Mouse (Mus musculus) hindbrain, embryonic 11.5 days (tissue): ENCODE measurements at regions not wholly inside any gene's neighbourhood (a gene's known extent, or its start where the extent isn't known, plus 50 kb on each side); places are given as distances from the start of the nearest gene placed in this dataset.
A peak's percentile ranks its signal among the peaks of the same experiment; 100 is the strongest.

Source experiments
- ATAC-seq: fragments of 200-750 bp; cut with Nextera tagmentation; 2 replicates; pipeline ENCODE4 v1.8.0; 2017; ENCODE audit warnings: mild to moderate bottlenecking, moderate TSS enrichment, moderate library complexity; ENCODE audit not compliant: low FRiP score
- DNase-seq: peaks from one replicate; pipeline ENCODE4 v3.0.0-alpha.2; 2015; ENCODE audit warnings: low spot score
- H3K27ac ChIP-seq: fragments of 300-500 bp; sonication (generic); 2 replicates; pipeline ENCODE4 v1.5.1; 2014; ENCODE audit warnings: mild to moderate bottlenecking, low read depth, low read length
- H3K27me3 ChIP-seq: fragments of 300-500 bp; sonication (generic); 2 replicates; pipeline ENCODE4 v1.6.1; 2014; ENCODE audit warnings: mild to moderate bottlenecking, low read length, moderate library complexity, mixed read lengths; ENCODE audit not compliant: control insufficient read depth, insufficient read depth
- H3K36me3 ChIP-seq: fragments of 300-500 bp; sonication (generic); 2 replicates; pipeline ENCODE4 v1.6.1; 2014; ENCODE audit warnings: mild to moderate bottlenecking, low read length, moderate library complexity, mixed read lengths; ENCODE audit not compliant: control insufficient read depth, insufficient read depth
- H3K4me1 ChIP-seq: fragments of 300-500 bp; sonication (generic); replicated peaks from 2 replicates; pipeline ENCODE4 v1.6.1; 2014; ENCODE audit warnings: low read length, mixed read lengths; ENCODE audit not compliant: control insufficient read depth, insufficient read depth
- H3K4me2 ChIP-seq: fragments of 300-500 bp; sonication (generic); replicated peaks from 2 replicates; pipeline ENCODE4 v1.6.1; 2014; ENCODE audit warnings: mild to moderate bottlenecking, low read depth, low read length
- H3K4me3 ChIP-seq: fragments of 300-500 bp; sonication (generic); 2 replicates; pipeline ENCODE4 v1.5.1; 2014; ENCODE audit warnings: low read depth, low read length
- H3K9ac ChIP-seq: fragments of 300-500 bp; sonication (generic); 2 replicates; pipeline ENCODE4 v1.6.1; 2014; ENCODE audit warnings: low read depth, low read length
- H3K9me3 ChIP-seq: fragments of 300-500 bp; sonication (generic); 2 replicates; pipeline ENCODE4 v1.6.1; 2016; ENCODE audit warnings: low read length; ENCODE audit not compliant: control insufficient read depth
- WGBS: fragments of 180-500 bp; shearing (Covaris S2); extraction: QIAGEN DNeasy Blood & Tissue Kit; methylation state at CpG from one replicate; pipeline ENCODE4 v1.1.7; 2014; 5-methylcytosine and 5-hydroxymethylcytosine counted together

DNA sequence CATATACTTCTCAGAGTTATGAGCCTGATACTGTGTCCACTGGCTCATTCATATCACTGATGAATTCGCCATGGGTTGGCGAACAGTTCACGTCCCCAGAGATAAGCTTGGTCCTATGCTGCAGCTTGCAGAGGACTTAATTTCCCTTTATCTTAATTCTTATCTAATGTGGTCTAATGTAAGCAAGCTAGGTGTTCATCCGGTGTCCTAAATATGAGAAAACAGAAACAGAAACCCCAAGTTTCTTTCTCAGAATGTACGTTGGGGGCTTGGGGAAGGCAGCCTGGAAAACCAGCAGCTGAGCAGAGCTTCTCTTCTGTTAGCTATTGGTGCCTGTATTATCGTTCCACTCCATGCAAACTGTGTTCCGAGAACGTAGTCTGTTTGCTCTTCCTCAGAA lies 170.1 kb downstream of the 1700064H15Rik start:
- Histone ChIP-seq H3K36me3 (no peaks in the 10 kb centered on the region), H3K4me3 (no peak overlapping the region), H3K27me3 (no peaks in the 10 kb centered on the region), H3K9ac (no peak overlapping the region), H3K27ac (no peak overlapping the region), H3K4me1 (no peaks in the 10 kb centered on the region), H3K9me3 (no peaks in the 10 kb centered on the region), H3K4me2 (no peak overlapping the region)
- ATAC-seq, result no peak
- no peak for DNase-seq
- whole genome bisulfite sequencing, result 94% methylated on average over 8 of the region's 8 CpGs

DNA sequence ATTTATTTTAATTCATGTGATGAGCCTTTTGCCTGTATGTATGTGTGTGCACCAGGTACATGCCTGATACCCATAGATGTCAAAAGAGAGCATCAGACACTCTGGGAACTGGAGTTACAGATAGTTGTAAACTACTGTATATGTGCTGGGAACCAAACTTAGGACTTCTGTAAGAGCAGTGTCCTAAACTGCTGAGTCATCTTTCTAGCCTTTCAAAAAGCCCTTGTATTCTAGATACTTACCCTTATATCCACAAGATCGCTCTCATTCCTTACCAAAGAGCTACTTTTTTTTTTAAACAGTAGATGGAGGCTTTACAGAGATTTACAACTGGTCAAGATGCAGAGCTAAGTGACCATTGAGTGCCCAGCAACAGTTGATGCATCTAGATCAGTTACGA lies 171.0 kb downstream of the 1700064H15Rik start:
- Histone ChIP-seq H3K27ac (no peak overlapping the region), H3K4me1 (no peaks in the 10 kb centered on the region), H3K4me3 (no peak overlapping the region), H3K9me3 (no peaks in the 10 kb centered on the region), H3K36me3 (no peaks in the 10 kb centered on the region), H3K9ac (no peak overlapping the region), H3K27me3 (no peaks in the 10 kb centered on the region), H3K4me2 (no peak overlapping the region)
- no peak for DNase-seq
- ATAC-seq, result no peak
- 95% methylated on average over 2 of the region's 2 CpGs for WGBS

DNA sequence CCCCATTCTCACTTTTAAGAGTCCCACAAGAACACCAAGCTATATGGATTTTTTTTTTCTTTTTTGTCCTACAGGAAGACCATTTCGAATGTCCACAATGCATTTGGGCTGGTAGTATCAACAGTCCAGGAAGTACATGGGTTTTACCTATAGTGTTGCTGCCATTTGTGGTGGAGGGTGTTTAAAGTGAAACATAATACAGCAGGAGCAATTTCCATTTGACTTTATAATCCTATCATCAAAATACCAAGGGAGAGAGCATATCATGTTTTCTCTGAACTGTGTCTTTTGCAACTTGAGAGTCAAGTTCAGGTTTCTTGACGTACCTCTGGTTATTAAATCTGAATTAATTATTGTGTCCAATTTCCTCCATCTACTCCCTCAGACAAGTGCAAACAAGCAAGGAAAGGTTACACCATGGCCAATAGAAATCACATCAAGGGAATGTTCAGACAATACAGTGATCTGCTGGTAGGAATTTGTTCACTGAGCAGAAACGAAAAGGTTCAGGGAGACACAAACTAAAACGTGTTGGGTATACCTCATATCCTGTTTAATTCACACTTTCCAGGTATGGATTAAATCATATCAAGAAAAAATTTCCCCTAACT lies 172.5 kb downstream of the 1700064H15Rik start:
- H3K9ac ChIP-seq, result no peak overlapping the region
- H3K36me3 ChIP-seq, result no peaks in the 10 kb centered on the region
- no peak overlapping the region for H3K27ac ChIP-seq
- DNase-seq (no peak), ATAC-seq (no peak)
- H3K9me3 ChIP-seq, result no peaks in the 10 kb centered on the region
- H3K4me1 ChIP-seq, result no peaks in the 10 kb centered on the region
- no peak overlapping the region for H3K4me3 ChIP-seq
- no peaks in the 10 kb centered on the region for H3K27me3 ChIP-seq
- no peak overlapping the region for H3K4me2 ChIP-seq
- WGBS, result 83% methylated on average over 4 of the region's 4 CpGs

DNA sequence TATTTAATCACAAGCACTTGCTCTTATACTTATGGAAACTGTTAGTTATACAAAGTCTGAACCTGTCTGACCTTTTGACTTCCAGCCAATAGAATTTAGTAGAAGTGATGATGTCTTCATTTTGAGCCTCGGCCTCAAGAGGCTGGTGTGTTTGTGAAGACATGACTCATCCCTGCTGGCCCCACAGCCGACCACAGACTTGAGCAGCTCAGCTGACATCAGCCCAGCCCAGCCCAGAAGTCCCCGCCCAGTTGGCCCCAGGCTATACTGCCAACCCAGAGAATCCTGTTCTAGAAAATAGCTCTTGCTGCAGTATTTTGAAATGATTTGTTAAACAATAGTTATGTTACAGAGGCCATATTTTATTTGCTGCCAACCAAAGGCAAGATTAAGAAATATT lies 177.5 kb downstream of the 1700064H15Rik start:
- Histone ChIP-seq H3K4me2 (no peak overlapping the region), H3K4me1 (no peaks in the 10 kb centered on the region), H3K27me3 (no peaks in the 10 kb centered on the region), H3K36me3 (no peaks in the 10 kb centered on the region), H3K27ac (no peak overlapping the region), H3K4me3 (no peak overlapping the region), H3K9me3 (no peaks in the 10 kb centered on the region), H3K9ac (no peak overlapping the region)
- ATAC-seq, result no peak
- peak; percentile 17 for DNase-seq
- WGBS, result 46% methylated on average over 3 of the region's 3 CpGs

DNA sequence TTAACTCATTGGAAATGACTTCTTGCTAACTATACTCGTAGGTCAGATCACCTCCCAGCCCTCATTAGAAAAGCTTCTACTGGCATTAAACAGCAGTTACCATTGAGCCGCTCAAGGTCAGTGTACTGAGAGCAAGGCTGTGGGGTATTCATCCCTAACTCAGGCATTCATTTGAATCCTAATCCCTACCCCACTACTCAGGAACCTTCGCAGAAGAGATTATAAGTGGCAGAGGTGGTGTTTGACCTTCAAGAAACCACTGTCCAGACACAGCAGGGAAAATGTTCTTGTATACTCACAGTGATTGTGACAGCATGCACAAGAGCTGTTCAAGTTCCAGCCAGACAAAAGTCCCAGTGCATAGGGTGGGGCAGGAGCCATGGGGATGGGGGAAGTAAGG lies 179.5 kb downstream of the 1700064H15Rik start:
- Histone ChIP-seq H3K9me3 (no peaks in the 10 kb centered on the region), H3K27me3 (no peaks in the 10 kb centered on the region), H3K36me3 (no peaks in the 10 kb centered on the region), H3K4me2 (no peak overlapping the region), H3K9ac (no peak overlapping the region), H3K4me3 (no peak overlapping the region), H3K4me1 (no peaks in the 10 kb centered on the region), H3K27ac (no peak overlapping the region)
- WGBS, result 82% methylated on average over 3 of the region's 3 CpGs
- no peak for DNase-seq
- ATAC-seq, result no peak

DNA sequence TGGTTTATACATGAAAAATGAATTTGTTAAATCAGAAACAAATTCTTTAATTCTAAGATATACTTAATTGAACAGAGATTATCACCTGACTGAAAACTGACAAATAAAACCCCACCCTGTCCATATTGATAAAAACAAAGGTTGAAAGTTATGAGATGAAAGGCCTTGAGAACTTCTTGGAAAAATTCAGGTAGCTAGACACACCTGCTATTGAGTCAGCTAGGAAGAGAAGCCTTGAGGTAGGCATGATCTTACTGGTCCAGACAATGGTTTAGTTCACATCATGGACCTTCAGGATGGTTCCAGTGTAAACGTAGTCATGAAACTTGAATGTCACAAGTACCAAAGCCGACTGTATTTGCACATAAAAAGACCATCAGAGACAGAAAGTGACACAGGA lies 180.3 kb downstream of the 1700064H15Rik start:
- H3K27ac ChIP-seq, result no peak overlapping the region
- no peaks in the 10 kb centered on the region for H3K4me1 ChIP-seq
- H3K9me3 ChIP-seq, result no peaks in the 10 kb centered on the region
- H3K36me3 ChIP-seq, result no peaks in the 10 kb centered on the region
- H3K4me2 ChIP-seq, result no peak overlapping the region
- DNase-seq (no peak), ATAC-seq (no peak)
- H3K27me3 ChIP-seq, result no peaks in the 10 kb centered on the region
- 79% methylated on average over 2 of the region's 2 CpGs for WGBS
- no peak overlapping the region for H3K4me3 ChIP-seq
- H3K9ac ChIP-seq, result no peak overlapping the region

DNA sequence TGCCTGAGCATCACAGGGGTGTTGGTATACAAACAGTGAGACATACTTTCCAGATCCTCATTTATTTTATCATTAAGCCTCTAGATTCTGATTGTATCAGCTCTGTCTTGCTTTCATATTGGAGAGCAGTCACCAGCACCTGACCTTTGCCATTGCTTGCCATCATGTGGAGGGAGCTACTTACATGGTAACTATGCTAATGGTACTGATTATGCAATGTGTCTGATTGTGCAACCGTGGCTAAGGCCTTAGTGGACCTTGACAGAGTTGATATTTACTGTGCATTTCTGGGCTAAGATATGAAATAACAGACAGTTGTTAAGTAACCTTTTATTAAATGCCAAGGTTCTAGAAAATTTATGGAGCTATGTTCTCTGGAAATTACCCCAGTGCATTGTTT lies 180.7 kb downstream of the 1700064H15Rik start:
- no peak for DNase-seq
- ATAC-seq, result no peak
- no peak overlapping the region for H3K27ac ChIP-seq
- H3K9ac ChIP-seq, result no peak overlapping the region
- no peaks in the 10 kb centered on the region for H3K4me1 ChIP-seq
- 74% methylated on average over 1 of the region's 1 CpGs for WGBS
- no peak overlapping the region for H3K4me3 ChIP-seq
- H3K36me3 ChIP-seq, result no peaks in the 10 kb centered on the region
- H3K9me3 ChIP-seq, result no peaks in the 10 kb centered on the region
- H3K27me3 ChIP-seq, result no peaks in the 10 kb centered on the region
- H3K4me2 ChIP-seq, result no peak overlapping the region

DNA sequence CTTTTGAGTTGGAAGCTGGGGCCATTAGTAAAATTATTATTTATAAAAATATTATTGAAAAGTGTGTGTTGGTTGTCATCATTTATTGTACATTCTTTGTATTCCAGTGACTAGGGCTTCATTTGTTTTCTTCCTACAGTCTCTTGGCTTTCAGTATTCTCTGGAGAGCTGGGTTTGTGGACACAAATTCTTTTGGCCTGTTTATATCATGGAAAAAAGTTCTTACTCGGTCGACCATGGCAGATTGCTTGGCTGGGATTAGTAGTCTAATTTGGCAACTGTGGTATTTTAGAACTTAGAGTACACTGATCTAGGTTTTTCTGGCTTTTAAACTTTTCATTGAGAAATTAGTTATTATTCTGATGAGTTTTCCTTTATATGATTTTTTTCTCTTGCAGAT lies 183.6 kb downstream of the 1700064H15Rik start:
- no peaks in the 10 kb centered on the region for H3K36me3 ChIP-seq
- DNase-seq (no peak), ATAC-seq (no peak)
- H3K9me3 ChIP-seq, result no peaks in the 10 kb centered on the region
- no peaks in the 10 kb centered on the region for H3K27me3 ChIP-seq
- no peak overlapping the region for H3K4me3 ChIP-seq
- no peaks in the 10 kb centered on the region for H3K4me1 ChIP-seq
- WGBS, result 70% methylated on average over 2 of the region's 2 CpGs
- H3K9ac ChIP-seq, result no peak overlapping the region
- no peak overlapping the region for H3K27ac ChIP-seq
- no peak overlapping the region for H3K4me2 ChIP-seq

DNA sequence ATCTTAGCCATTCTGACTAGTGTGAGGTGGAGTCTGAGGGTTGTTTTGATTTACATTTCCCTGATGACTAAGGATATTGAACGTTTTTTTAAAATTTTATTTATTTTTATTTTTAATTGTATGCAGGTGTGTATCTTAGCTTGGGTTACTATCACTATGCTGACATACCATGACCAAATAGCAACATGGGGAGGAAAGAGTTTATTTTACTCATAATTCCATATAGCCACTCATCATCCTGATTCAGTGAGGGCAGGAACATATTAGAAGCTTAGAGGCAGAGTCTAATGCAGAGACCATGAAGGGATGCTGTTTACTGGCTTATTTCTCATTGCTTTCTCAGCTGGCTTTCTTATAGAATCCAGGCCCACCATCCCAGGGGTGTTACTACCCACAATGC lies 186.7 kb downstream of the 1700064H15Rik start:
- DNase-seq (no peak), ATAC-seq (no peak)
- Histone ChIP-seq H3K4me1 (no peaks in the 10 kb centered on the region), H3K36me3 (no peaks in the 10 kb centered on the region), H3K27ac (no peak overlapping the region), H3K4me2 (no peak overlapping the region), H3K9me3 (no peaks in the 10 kb centered on the region), H3K4me3 (no peak overlapping the region), H3K27me3 (no peaks in the 10 kb centered on the region), H3K9ac (no peak overlapping the region)
- WGBS, result 60% methylated on average over 1 of the region's 1 CpGs
